Mouse (Mus musculus) ES-E14 (cell line): ENCODE data around the gene Cnppd1. TPM values are rescaled to one million over a fixed set of nuclear protein-coding genes. Genes with fewer than 3 reads are reported as not detected.

Experiments used
- DNase-seq: peaks from one replicate; pipeline ENCODE4 v3.0.0-alpha.2; 2013; ENCODE audit warnings: low read depth, low spot score
- H3K27ac ChIP-seq: 2 replicates; pipeline ENCODE4 v1.5.1; 2012; ENCODE audit warnings: low read depth, mild to moderate bottlenecking, low read length, moderate library complexity, mixed read lengths; ENCODE audit not compliant: poor library complexity, insufficient read depth, severe bottlenecking
- H3K36me3 ChIP-seq: 2 replicates; pipeline ENCODE4 v1.6.1; 2012; ENCODE audit warnings: mild to moderate bottlenecking, low read length, moderate library complexity, mixed read lengths; ENCODE audit not compliant: control insufficient read depth, poor library complexity, insufficient read depth, severe bottlenecking
- H3K4me1 ChIP-seq, 2 experiments: fragments of 150-350 bp in 1 of 2; sonication (generic) in 1 of 2; 2 replicates each; pipeline ENCODE4 v1.6.1; 2012; ENCODE audit warnings: low read length in 2 of 2, mild to moderate bottlenecking in 1 of 2, mixed read lengths in 1 of 2; ENCODE audit not compliant: control insufficient read depth in 2 of 2, insufficient read depth in 2 of 2, poor library complexity in 1 of 2
- H3K4me3 ChIP-seq, 2 experiments: fragments of 150-350 bp in 1 of 2; sonication (generic) in 1 of 2; 2 replicates each; pipeline ENCODE4 v1.5.1; 2012; ENCODE audit warnings: low read length in 2 of 2, low read depth in 1 of 2, mild to moderate bottlenecking in 1 of 2, mixed read lengths in 1 of 2; ENCODE audit not compliant: insufficient read depth in 1 of 2, poor library complexity in 1 of 2, severe bottlenecking in 1 of 2
- H3K9ac ChIP-seq: 2 replicates; pipeline ENCODE4 v1.6.1; 2012; ENCODE audit warnings: low read depth, mild to moderate bottlenecking, low read length, mixed read lengths; ENCODE audit not compliant: poor library complexity, insufficient read depth, severe bottlenecking
- H3K9me3 ChIP-seq: fragments of 150-350 bp; sonication (generic); 2 replicates; pipeline ENCODE4 v1.6.1; 2012; ENCODE audit warnings: low read depth, mild to moderate bottlenecking, low read length; ENCODE audit not compliant: control insufficient read depth, insufficient read depth
- CHD2 ChIP-seq: IDR thresholded peaks from 2 replicates; pipeline ENCODE4 v1.6.1; 2014; ENCODE audit warnings: mild to moderate bottlenecking, low read depth, low read length, inconsistent platforms
- HCFC1 ChIP-seq: IDR thresholded peaks from 2 replicates; pipeline ENCODE4 v1.6.1; 2012; ENCODE audit warnings: low read length, inconsistent platforms, borderline replicate concordance; ENCODE audit not compliant: insufficient read depth
- MAFK ChIP-seq: IDR thresholded peaks from 2 replicates; pipeline ENCODE4 v1.6.1; 2014; ENCODE audit warnings: mild to moderate bottlenecking, low read depth, low read length, inconsistent platforms; ENCODE audit not compliant: insufficient read depth
- ZC3H11A ChIP-seq: IDR thresholded peaks from 2 replicates; pipeline ENCODE4 v1.6.1; 2012; ENCODE audit warnings: low read depth, mild to moderate bottlenecking, inconsistent platforms, low read length, borderline replicate concordance
- ZNF384 ChIP-seq: IDR thresholded peaks from 2 replicates; pipeline ENCODE4 v1.6.1; 2012; ENCODE audit warnings: low read depth, low read length, inconsistent platforms
- in situ Hi-C, 2 experiments: fragments of 600-800 bp; cut with MboI; formaldehyde crosslinking; loops; one replicate each; pipeline ENCODE4 v1.15.1; 2025; ENCODE audit warnings: low sequenced_read_pairs in 2 of 2, inconsistent platforms in 1 of 2; ENCODE audit not compliant: unreplicated experiment in 2 of 2
- total RNA-seq: library from RNA; depleted of rRNA; stranded (reverse); fragments of 300-350 nt; gene quantifications from 2 replicates; pipeline ENCODE4 v1.2.3, GENCODE M21; 2012; rRNA removed

Gene Cnppd1
- 20.9 and 27.2 TPM in 2 replicates for total RNA-seq

GRCm38 (mm10) chr1:75142301-75143261 is at the start of gene Cnppd1, which contains the start of gene Retreg2:
Gene Cnppd1, minus strand, starts transcription at chr1:75142711.
Gene Retreg2, plus strand, starts transcription at chr1:75142778.
- in situ Hi-C loops: no loop called here
- peak; percentile 86 for TF ChIP-seq ZNF384
- TF ChIP-seq CHD2: no peak
- TF ChIP-seq HCFC1: peak; percentile 62; the same call in 1 of the 2 replicates
- no peak for TF ChIP-seq MAFK
- no peak for TF ChIP-seq ZC3H11A
- H3K27ac ChIP-seq: peak within 1 kb of the TSS; percentile 50; the same call in 1 of the 2 replicates
- peaks cover 20% of the 10 kb centered on the region; the same call in 1 of the 2 replicates for H3K36me3 ChIP-seq
- DNase-seq: peak; percentile 90
- H3K9ac ChIP-seq: peak within 1 kb of the TSS; percentile 82
- H3K9me3 ChIP-seq: no peaks in the 10 kb centered on the region
- no peaks in the 10 kb centered on the region; a peak in 1 of 4 replicates for H3K4me1 ChIP-seq
- peak within 1 kb of the TSS; percentile 67 to 85 for H3K4me3 ChIP-seq

DNA sequence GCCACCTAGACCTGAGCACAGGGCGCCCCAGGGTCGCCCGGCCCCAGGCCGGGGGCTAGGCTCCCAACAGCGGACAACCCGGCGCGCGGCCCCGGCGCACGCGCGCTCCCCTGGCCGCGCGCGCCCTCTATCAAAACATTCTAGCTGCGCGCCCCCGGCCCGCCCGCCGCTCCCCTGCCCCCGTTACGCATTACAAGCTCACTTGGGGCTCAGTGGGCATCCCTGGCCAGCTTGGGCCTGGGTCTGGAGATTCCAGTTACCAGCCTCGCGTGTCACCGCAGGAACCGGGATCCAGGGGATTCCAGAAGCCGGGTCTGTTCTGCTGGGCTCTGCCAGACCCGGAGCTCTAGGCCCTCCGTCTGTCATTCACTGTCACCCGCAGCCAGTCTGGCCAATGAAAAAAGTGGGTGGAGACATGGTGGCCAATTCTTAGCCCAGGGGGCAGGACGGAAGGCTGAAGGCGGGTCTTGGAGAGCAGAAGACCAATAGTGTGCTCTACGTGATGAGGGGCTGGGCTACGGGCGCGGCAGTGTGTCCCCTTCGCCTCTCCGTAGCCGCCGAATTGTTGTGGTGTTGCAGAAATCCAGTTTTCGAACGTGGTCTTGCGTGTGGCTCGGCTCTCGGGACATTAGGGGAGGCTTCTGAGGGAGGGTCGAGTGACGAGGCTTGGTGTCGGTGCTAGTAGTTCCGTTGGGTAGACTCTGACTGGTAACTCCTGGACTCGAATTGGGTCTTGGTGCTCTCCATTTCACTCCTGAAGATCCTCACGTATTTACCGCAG is 49.3 kb upstream of the Cnppd1 start, which contains the start of the genes Ankzf1 and Atg9a:
Gene Ankzf1, plus strand, starts transcription at position 530 of the 781 bp plus-strand sequence.
Gene Atg9a, minus strand, starts transcription at position 575 of the 781 bp plus-strand sequence.
- Histone ChIP-seq H3K9ac (peak within 1 kb of the TSS; percentile 89), H3K4me1 (peaks cover 2 to 6% of the 10 kb centered on the region in 2 experiments; a peak in 1 of 4 replicates), H3K27ac (peak within 1 kb of the TSS; percentile 23), H3K36me3 (peaks cover 10% of the 10 kb centered on the region), H3K4me3 (peak within 1 kb of the TSS; percentile 88 to 98), H3K9me3 (no peaks in the 10 kb centered on the region)
- in situ Hi-C loops: no loop called here
- DNase-seq: peak; percentile 98
- peak; percentile 65; the same call in 1 of the 2 replicates for TF ChIP-seq HCFC1
- no peak for TF ChIP-seq ZNF384
- no peak for TF ChIP-seq MAFK
- TF ChIP-seq ZC3H11A: no peak
- TF ChIP-seq CHD2: peak; percentile 64; the same call in 1 of the 2 replicates

DNA sequence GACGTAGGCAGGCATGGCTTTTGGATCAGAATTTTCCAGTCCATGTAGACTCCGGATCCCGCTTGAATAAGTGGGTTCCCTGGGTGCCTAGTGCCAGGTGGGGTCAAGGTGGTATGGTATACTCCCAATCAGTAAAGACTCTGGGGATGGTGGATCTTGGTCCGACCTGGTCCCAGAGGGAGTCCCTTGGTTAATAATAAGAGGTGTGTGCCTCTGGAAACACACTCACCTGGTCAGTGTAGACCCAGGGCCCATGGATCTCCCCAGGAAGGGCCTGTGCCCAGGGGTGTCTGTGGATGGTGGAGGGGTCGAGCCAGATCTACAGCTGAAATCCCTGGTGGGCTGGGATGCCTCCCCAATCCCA is 48.7 kb upstream of the Cnppd1 start:
- Histone ChIP-seq H3K9ac (peak overlapping the region; percentile 89), H3K27ac (no peak overlapping the region), H3K4me1 (peaks cover 2 to 6% of the 10 kb centered on the region in 2 experiments; a peak in 1 of 4 replicates), H3K4me3 (peak overlapping the region; percentile 88 to 98), H3K36me3 (peaks cover 6% of the 10 kb centered on the region), H3K9me3 (no peaks in the 10 kb centered on the region)
- TF ChIP-seq MAFK (no peak), ZC3H11A (no peak), ZNF384 (no peak), CHD2 (no peak), HCFC1 (no peak)
- DNase-seq: no peak
- in situ Hi-C loops: no loop called here

DNA sequence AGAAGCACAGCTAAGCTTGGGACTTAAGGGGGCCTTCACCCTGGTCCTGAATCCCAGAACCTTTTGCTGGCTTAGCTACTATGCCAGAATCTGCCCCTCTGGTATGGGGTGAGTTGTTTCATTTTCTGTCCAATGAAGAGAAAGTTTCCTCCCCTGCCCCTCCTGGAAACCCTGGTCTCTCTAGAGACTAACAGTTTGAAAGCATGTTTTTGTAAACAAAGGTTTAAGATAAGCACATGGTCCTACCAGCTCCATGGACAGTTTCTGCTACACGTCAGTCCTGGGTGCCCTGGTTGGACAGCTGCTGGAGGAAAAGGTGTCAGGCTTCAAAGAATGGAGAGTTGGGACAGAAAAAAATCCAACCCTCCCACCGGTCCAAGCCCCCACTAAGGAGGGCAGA is 48.1 kb upstream of the Cnppd1 start:
- peaks cover 2 to 6% of the 10 kb centered on the region in 2 experiments; a peak in 1 of 4 replicates for H3K4me1 ChIP-seq
- in situ Hi-C loops: no loop called here
- no peak for TF ChIP-seq MAFK
- no peak for TF ChIP-seq ZC3H11A
- TF ChIP-seq CHD2: no peak
- no peak for TF ChIP-seq ZNF384
- no peak for TF ChIP-seq HCFC1
- H3K27ac ChIP-seq: no peak overlapping the region
- H3K36me3 ChIP-seq: peaks cover 2% of the 10 kb centered on the region
- H3K9ac ChIP-seq: no peak overlapping the region
- DNase-seq: no peak
- H3K4me3 ChIP-seq: no peak overlapping the region
- no peaks in the 10 kb centered on the region for H3K9me3 ChIP-seq
